Mouse (Mus musculus) liver, embryonic 15.5 days (tissue): Measurements from ENCODE around the gene Hspb2. TPM values are rescaled to one million over a fixed set of nuclear protein-coding genes. Genes with fewer than 3 reads are reported as not detected.

Source experiments
- ATAC-seq: fragments of 200-750 bp; cut with Nextera tagmentation; 2 replicates; pipeline ENCODE4 v1.8.0; 2017; ENCODE audit warnings: moderate number of reproducible peaks, mild to moderate bottlenecking, moderate library complexity; ENCODE audit not compliant: insufficient read depth
- H3K27ac ChIP-seq: fragments of 300-500 bp; sonication (generic); replicated peaks from 2 replicates; pipeline ENCODE4 v1.5.1; 2015; ENCODE audit warnings: mild to moderate bottlenecking, inconsistent platforms
- H3K27me3 ChIP-seq: fragments of 300-500 bp; sonication (generic); 2 replicates; pipeline ENCODE4 v1.6.1; 2015; ENCODE audit warnings: mild to moderate bottlenecking, inconsistent platforms
- H3K36me3 ChIP-seq: fragments of 300-500 bp; sonication (generic); replicated peaks from 2 replicates; pipeline ENCODE4 v1.6.1; 2015; ENCODE audit warnings: moderate library complexity, mild to moderate bottlenecking, inconsistent platforms
- H3K4me1 ChIP-seq: fragments of 300-500 bp; sonication (generic); replicated peaks from 2 replicates; pipeline ENCODE4 v1.6.1; 2015; ENCODE audit warnings: inconsistent platforms
- H3K4me2 ChIP-seq: fragments of 300-500 bp; sonication (generic); 2 replicates; pipeline ENCODE4 v1.6.1; 2015; ENCODE audit warnings: moderate library complexity, mild to moderate bottlenecking, inconsistent platforms
- H3K4me3 ChIP-seq: fragments of 300-500 bp; sonication (generic); replicated peaks from 2 replicates; pipeline ENCODE4 v1.5.1; 2015; ENCODE audit warnings: mild to moderate bottlenecking, inconsistent platforms
- H3K9ac ChIP-seq: fragments of 300-500 bp; sonication (generic); 2 replicates; pipeline ENCODE4 v1.6.1; 2015; ENCODE audit warnings: moderate library complexity, mild to moderate bottlenecking, inconsistent platforms
- H3K9me3 ChIP-seq: fragments of 300-500 bp; sonication (generic); replicated peaks from 2 replicates; pipeline ENCODE4 v1.6.1; 2016; ENCODE audit warnings: inconsistent platforms
- WGBS: fragments of 180-500 bp; shearing (Covaris S2); methylation state at CpG from one replicate; pipeline ENCODE4 v1.1.7; 2015; ENCODE audit warnings: mixed read lengths; ENCODE audit not compliant: insufficient replicate concordance; 5-methylcytosine and 5-hydroxymethylcytosine counted together
- polyA plus RNA-seq: library from polyadenylated mRNA; unstranded; fragments of >200 nt; fragmentation: Nextera tagmentation; extraction: Ambion mirVana; gene quantifications from 2 replicates; pipeline ENCODE4 v1.2.1, GENCODE M21; 2015

Hspb2 gene
- polyA plus RNA-seq, 1 experiment from 2014 or later, result 3.5 TPM

DNA sequence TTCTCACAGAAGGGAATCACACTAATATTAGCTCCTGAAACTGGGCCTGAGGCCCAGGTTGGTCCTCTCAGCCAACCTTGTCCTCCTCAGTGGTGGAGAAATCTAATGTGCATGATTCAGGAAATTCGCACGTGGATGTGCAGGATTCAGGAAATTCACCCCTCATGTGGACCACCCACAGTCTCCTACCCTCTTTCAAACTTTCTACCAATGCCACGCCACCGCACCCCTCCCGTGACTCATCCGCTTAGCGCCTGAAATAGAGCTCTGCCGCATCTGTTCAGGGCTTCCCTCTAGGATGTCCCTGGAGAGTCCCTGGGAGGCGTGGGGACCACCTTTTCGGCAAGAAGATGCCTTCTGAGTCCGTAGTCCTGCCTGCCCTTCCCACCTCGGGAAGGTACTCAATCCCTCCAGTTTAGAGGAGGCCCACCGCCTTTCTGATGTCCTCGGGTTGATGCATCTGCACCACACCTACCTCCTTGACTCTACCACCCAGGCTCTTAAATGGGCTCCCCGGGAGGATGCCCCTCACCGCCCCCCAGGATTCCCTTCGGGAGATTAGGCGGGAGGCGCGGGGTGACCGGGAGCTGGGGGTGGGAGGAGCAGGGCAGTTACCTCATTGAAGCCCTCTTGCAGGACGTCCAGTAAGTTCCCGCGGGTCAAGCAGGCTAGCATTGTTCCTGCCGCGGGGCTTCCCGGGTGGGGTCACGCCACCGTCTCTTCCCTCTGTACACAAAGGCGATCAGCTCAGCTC lies 24.8 kb downstream of the Hspb2 start:
- peak overlapping the region; percentile 49 for H3K4me3 ChIP-seq
- WGBS, result 14% methylated on average over 30 of the region's 30 CpGs
- no peaks in the 10 kb centered on the region for H3K9me3 ChIP-seq
- H3K4me1 ChIP-seq, result 0 out of 2 replicates have a peak, but pooled peaks cover 2% of the 10 kb centered on the region
- no peaks in the 10 kb centered on the region for H3K36me3 ChIP-seq
- no peak for ATAC-seq
- H3K27me3 ChIP-seq, result peaks cover 51% of the 10 kb centered on the region
- no peak overlapping the region for H3K27ac ChIP-seq
- H3K4me2 ChIP-seq, result peak overlapping the region; percentile 69
- H3K9ac ChIP-seq, result no peak overlapping the region

DNA sequence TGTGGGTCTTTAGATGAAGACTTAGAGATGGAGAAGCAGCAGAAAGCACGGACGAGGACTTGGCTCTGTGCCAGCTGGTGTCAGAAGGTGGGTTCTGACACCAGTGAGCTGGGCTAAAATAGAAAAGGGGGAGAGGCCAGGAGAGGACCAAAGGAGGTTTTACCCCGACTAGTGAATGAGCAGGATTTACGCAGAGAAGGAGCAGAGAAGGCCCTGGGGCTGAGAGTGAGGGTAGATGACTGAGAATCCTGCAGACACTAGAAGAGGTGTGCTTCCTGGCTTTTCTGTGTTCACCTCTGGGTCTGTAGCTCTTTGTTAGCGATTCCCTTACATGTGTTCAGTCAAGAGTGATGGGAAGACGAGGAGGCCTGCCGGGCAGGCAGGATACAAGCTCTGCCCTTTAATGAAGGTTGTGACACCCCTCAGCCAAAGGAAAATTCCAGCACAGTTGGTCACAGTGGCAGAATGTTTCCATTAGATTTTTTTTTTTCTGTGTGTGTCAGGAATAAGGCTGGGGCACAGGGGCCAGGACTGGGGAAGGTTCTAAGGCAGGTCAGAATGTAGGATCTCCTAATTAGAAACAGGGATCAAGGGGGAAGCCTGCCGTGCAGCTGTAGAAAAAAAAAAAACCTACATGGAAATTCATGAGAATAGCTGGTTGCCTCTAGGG lies 26.1 kb downstream of the Hspb2 start:
- Histone ChIP-seq H3K27me3 (peaks cover 54% of the 10 kb centered on the region), H3K27ac (no peak overlapping the region), H3K9me3 (no peaks in the 10 kb centered on the region), H3K4me2 (no peak overlapping the region), H3K9ac (no peak overlapping the region), H3K4me1 (0 out of 2 replicates have a peak, but pooled peaks cover 2% of the 10 kb centered on the region), H3K4me3 (no peak overlapping the region), H3K36me3 (no peaks in the 10 kb centered on the region)
- 54% methylated on average over 8 of the region's 8 CpGs for WGBS
- no peak for ATAC-seq

DNA sequence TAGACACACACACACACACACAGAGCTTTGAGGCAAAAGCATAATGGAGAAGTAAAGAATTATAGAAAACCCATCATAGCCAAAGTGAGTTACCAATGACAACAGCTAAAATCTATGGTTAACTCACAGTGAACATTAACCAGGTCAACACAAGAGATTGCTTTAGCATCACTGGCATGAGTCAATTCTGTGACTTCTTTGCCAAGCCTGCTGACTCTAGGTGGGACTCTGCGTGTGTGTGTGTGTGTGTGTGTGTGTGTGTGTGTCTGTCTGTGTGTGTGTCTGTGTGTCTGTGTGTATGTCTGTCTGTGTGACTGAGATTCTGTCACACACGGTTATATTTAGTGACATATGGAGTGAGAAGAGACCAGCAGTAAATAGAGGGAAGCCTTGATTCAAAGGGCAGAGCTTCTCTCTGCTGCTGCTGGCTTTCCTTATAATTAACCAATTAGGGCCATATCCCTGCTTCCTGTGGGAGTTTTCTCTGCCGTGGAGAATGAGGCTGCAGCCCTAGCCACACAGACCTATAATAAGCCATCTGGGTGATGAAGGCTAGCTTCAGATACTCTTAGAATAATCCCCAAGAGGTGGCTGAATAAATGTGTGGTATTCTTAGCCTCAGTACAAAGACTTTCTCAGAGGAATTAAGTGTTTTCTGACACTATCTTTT lies 27.4 kb downstream of the Hspb2 start:
- H3K4me3 ChIP-seq, result no peak overlapping the region
- H3K9me3 ChIP-seq, result no peaks in the 10 kb centered on the region
- ATAC-seq, result no peak
- H3K27ac ChIP-seq, result no peak overlapping the region
- 0 out of 2 replicates have a peak, but pooled peaks cover 2% of the 10 kb centered on the region for H3K4me1 ChIP-seq
- H3K27me3 ChIP-seq, result peaks cover 48% of the 10 kb centered on the region
- no peak overlapping the region for H3K4me2 ChIP-seq
- no peaks in the 10 kb centered on the region for H3K36me3 ChIP-seq
- 37% methylated on average over 3 of the region's 3 CpGs for WGBS
- no peak overlapping the region for H3K9ac ChIP-seq

DNA sequence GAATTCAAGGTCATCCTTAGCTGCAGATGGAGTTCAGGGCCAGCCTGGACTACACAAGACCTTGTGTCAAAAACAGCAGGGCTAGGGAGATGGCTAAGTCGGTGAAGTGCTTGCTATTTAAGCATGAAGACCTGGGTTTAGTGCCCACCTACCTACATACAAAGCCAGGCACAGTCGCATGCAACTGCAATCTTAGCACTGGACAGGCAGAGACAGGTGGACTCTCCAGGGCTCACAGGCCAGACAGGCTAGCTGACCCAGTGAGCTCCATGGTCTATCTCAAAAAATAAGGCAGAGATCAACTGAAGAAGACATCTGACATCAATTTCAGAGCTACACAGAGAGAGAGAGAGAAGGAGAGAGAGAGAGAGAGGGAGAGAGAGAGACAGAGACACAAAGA lies 28.0 kb downstream of the Hspb2 start:
- no peak overlapping the region for H3K9ac ChIP-seq
- no peak overlapping the region for H3K4me2 ChIP-seq
- 61% methylated on average over 2 of the region's 2 CpGs for WGBS
- H3K27ac ChIP-seq, result no peak overlapping the region
- ATAC-seq, result no peak
- H3K4me1 ChIP-seq, result 0 out of 2 replicates have a peak, but pooled peaks cover 2% of the 10 kb centered on the region
- peaks cover 43% of the 10 kb centered on the region for H3K27me3 ChIP-seq
- no peaks in the 10 kb centered on the region for H3K36me3 ChIP-seq
- no peak overlapping the region for H3K4me3 ChIP-seq
- no peaks in the 10 kb centered on the region for H3K9me3 ChIP-seq

DNA sequence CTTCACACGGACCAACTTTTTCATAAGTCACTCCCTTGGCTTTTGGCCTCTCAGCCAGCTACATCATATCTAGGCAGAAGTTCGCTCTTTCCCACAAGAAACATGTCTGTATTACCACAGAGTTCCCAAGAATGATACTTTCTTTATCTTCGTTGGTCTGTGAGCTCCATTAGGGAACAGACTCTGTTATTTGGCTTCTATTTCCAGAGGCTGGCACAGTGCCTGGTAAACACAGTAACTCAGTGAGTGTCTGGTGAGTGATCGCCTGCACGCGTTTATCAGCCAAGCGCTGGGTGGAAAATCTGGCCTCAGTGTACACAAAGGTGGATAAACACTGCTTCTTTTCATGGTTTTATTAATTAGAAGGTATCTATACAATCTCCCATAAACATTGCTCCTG lies 28.7 kb downstream of the Hspb2 start:
- H3K36me3 ChIP-seq, result no peaks in the 10 kb centered on the region
- WGBS, result 62% methylated on average over 7 of the region's 7 CpGs
- H3K4me1 ChIP-seq, result 0 out of 2 replicates have a peak, but pooled peaks cover 2% of the 10 kb centered on the region
- H3K4me2 ChIP-seq, result no peak overlapping the region
- H3K9me3 ChIP-seq, result no peaks in the 10 kb centered on the region
- ATAC-seq, result no peak
- no peak overlapping the region for H3K27ac ChIP-seq
- H3K4me3 ChIP-seq, result no peak overlapping the region
- no peak overlapping the region for H3K9ac ChIP-seq
- peaks cover 36% of the 10 kb centered on the region for H3K27me3 ChIP-seq

DNA sequence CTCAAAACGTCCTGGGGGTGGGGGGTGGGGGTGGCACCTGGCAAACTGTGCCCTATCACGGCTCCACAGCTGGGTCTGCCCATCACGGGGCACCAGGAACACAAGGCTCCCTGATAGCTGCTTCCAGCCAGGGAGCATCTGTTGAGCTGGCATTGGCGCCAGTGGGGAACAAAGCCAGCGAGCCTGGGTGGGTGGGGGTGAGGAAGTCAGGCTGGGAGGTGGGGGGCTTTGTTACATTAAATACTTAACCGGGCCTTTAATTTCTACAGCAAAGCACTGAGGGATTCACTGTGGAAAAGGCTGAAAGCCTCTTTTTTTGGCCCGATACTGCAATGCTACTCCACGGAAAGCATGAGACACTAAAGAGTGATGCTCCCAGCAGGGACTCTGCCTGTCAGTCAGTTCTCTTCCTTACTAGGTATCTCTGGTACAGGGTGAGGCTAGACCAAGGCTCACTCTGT lies 29.7 kb downstream of the Hspb2 start:
- ATAC-seq, result no peak
- Histone ChIP-seq H3K9me3 (no peaks in the 10 kb centered on the region), H3K36me3 (no peaks in the 10 kb centered on the region), H3K9ac (no peak overlapping the region), H3K27me3 (peaks cover 27% of the 10 kb centered on the region), H3K27ac (no peak overlapping the region), H3K4me3 (no peak overlapping the region), H3K4me1 (no peaks in the 10 kb centered on the region), H3K4me2 (no peak overlapping the region)
- 32% methylated on average over 8 of the region's 8 CpGs for WGBS

DNA sequence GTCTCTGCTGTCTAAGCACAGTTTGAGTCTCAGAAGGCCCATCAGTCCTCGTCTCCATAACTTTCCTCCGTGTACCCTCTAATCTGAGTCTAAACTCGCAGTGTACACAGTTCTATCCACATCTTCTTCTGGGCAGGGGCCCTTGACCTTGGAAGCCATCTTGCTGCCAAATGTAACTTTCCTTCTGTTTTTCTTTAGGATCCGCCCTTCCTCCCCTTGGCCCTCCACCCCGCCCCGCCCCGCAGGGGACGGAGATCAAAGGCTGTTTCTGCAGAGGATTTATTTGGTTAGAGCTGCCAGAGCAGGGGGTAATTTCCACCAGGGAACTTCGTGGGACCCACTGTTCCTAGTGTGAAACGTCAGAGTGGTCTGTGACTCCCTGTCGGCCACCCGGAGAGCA lies 31.1 kb downstream of the Hspb2 start:
- H3K4me1 ChIP-seq, result no peaks in the 10 kb centered on the region
- no peak for ATAC-seq
- H3K4me2 ChIP-seq, result no peak overlapping the region
- no peak overlapping the region for H3K9ac ChIP-seq
- WGBS, result 41% methylated on average over 12 of the region's 12 CpGs
- H3K4me3 ChIP-seq, result no peak overlapping the region
- no peaks in the 10 kb centered on the region for H3K36me3 ChIP-seq
- H3K27ac ChIP-seq, result no peak overlapping the region
- H3K9me3 ChIP-seq, result no peaks in the 10 kb centered on the region
- peaks cover 15% of the 10 kb centered on the region for H3K27me3 ChIP-seq

DNA sequence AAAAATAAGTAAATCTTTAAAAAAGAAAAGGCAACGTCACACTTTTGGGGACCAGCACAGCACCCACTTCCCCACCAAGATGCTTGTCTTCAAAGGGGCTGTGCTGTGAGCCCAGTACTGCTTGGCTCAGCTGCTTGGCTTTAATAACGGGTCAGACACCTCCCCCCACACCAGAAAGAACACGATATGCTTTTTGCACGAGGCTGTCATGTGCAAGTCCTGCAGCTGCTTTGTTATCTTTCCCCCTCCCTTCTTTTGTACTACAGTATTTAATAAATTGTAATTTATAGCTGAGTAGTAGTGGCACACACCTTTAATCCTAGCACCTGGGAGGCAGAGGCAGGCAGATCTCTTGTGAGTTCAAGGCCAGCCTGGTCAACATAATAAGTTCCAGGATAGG lies 33.3 kb downstream of the Hspb2 start:
- Histone ChIP-seq H3K4me1 (no peaks in the 10 kb centered on the region), H3K27me3 (peaks cover 9% of the 10 kb centered on the region; the same call in 1 of the 2 replicates), H3K4me2 (no peak overlapping the region), H3K9me3 (no peaks in the 10 kb centered on the region), H3K4me3 (no peak overlapping the region), H3K36me3 (no peaks in the 10 kb centered on the region), H3K27ac (no peak overlapping the region), H3K9ac (no peak overlapping the region)
- 50% methylated on average over 4 of the region's 4 CpGs for WGBS
- ATAC-seq, result no peak

DNA sequence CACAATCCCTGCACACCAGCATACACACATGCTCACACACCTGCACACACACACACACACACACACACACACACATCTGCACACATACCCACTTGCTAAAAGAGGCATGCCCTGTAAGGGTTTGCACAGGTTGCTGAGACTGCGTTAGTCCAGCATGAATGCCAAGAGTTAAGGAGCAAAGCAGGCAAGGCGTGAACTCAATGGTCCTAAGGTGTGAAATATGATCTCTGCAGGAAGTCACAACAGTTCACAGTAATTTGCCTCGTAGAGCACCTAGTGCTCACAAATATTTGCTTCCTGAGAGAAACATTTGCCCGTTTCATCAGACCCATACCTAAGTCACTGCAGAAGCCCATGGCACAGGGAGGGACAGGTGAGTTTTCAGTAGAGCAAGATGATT lies 38.0 kb downstream of the Hspb2 start:
- no peaks in the 10 kb centered on the region for H3K4me1 ChIP-seq
- peaks cover 3% of the 10 kb centered on the region; the same call in 1 of the 2 replicates for H3K27me3 ChIP-seq
- H3K9me3 ChIP-seq, result no peaks in the 10 kb centered on the region
- H3K4me3 ChIP-seq, result no peak overlapping the region
- WGBS, result 44% methylated on average over 4 of the region's 4 CpGs
- no peak for ATAC-seq
- H3K9ac ChIP-seq, result no peak overlapping the region
- no peak overlapping the region for H3K4me2 ChIP-seq
- no peak overlapping the region for H3K27ac ChIP-seq
- H3K36me3 ChIP-seq, result no peaks in the 10 kb centered on the region

DNA sequence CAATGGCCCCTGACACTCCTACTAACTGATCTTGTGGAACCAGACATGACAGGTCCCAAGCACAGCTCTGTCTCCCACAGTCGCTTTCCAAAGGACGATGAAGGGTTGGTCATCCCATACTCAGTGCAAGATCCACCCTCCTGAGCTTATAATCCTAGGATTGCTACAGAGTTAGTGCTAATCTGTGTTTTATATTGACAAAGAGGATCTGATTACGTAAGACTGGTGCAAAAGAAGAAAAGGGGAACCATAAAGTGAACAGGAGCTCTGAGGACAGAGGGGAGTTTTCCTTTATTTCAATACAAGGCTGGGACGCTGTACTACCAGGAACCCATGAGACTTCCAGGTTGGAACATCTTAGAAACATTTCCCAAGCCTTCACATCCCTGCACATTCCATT lies 40.8 kb downstream of the Hspb2 start:
- no peaks in the 10 kb centered on the region for H3K36me3 ChIP-seq
- no peak overlapping the region for H3K4me3 ChIP-seq
- no peaks in the 10 kb centered on the region for H3K4me1 ChIP-seq
- no peak for ATAC-seq
- no peaks in the 10 kb centered on the region for H3K9me3 ChIP-seq
- H3K27me3 ChIP-seq, result no peaks in the 10 kb centered on the region
- WGBS, result 51% methylated on average over 4 of the region's 4 CpGs
- H3K4me2 ChIP-seq, result no peak overlapping the region
- no peak overlapping the region for H3K9ac ChIP-seq
- H3K27ac ChIP-seq, result no peak overlapping the region

DNA sequence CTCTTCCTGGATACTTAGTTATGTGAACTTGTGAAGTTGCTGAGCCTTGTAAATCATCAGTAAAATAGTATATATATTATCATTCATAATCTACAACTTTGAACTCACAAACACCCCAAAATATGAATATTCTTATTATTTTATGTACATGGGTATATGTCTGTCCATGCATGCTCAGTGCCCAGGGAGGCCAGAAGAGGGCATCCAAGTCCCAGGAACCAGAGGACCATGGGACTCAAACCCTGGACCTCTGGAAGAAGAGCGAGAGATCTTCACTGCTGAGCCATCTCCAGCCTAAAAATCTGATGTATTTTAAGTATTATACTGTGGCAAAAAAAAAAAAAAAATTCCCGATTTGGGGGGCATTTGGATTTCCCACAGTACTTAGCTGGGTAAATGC lies 43.0 kb downstream of the Hspb2 start:
- Histone ChIP-seq H3K4me3 (no peak overlapping the region), H3K27ac (no peak overlapping the region), H3K9me3 (no peaks in the 10 kb centered on the region), H3K9ac (no peak overlapping the region), H3K4me2 (no peak overlapping the region), H3K36me3 (no peaks in the 10 kb centered on the region), H3K27me3 (no peaks in the 10 kb centered on the region), H3K4me1 (no peaks in the 10 kb centered on the region)
- 12% methylated on average over 2 of the region's 2 CpGs for WGBS
- ATAC-seq, result no peak
